Mouse (Mus musculus): ENCODE data around the gene Olfr10. TPM values are rescaled to one million over a fixed set of nuclear protein-coding genes. Genes with fewer than 3 reads are reported as not detected.
"Not testable (repeated sequence)": the region's sequence is repeated elsewhere in the genome, so short reads cannot be mapped to it uniquely, and the experiment has no call there.

Gene Olfr10
- total RNA-seq, 2 experiments from 2014 or later = not detected

GRCm38 (mm10) chr11:49292777-49293176 is 11.8 kb upstream of the Olfr10 start:
- ATAC-seq (replicated peaks; ENCODE audit: low FRiP score, low TSS enrichment, poor library complexity, severe bottlenecking) = no peak

- not testable (repeated sequence) for ATAC-seq (replicated peaks; ENCODE audit: low FRiP score, low TSS enrichment, poor library complexity, severe bottlenecking)
These were observed 4.0 kb downstream of the Olfr10 start for GRCm38 (mm10) chr11:49308547-49308946.

GRCm38 (mm10) chr11:49322442-49322841 is 17.9 kb downstream of the Olfr10 start, which contains the start of gene Olfr1391:
TSS of gene Olfr1391 (plus strand) at chr11:49322742.
- ATAC-seq (replicated peaks; ENCODE audit: low FRiP score, low TSS enrichment, poor library complexity, severe bottlenecking) = no peak

- no peak for ATAC-seq (replicated peaks; ENCODE audit: low FRiP score, low TSS enrichment, poor library complexity, severe bottlenecking)
These were observed 22.2 kb downstream of the Olfr10 start for GRCm38 (mm10) chr11:49326726-49327125.

GRCm38 (mm10) chr11:49329686-49330085 is 25.1 kb downstream of the Olfr10 start:
- ATAC-seq (replicated peaks; ENCODE audit: low FRiP score, low TSS enrichment, poor library complexity, severe bottlenecking) = no peak

GRCm38 (mm10) chr11:49334888-49335287 is 30.3 kb downstream of the Olfr10 start, which contains the start of gene Olfr1390:
TSS of gene Olfr1390 (plus strand) at chr11:49335188.
- ATAC-seq (replicated peaks; ENCODE audit: low FRiP score, low TSS enrichment, poor library complexity, severe bottlenecking) = no peak

GRCm38 (mm10) chr11:49337150-49337832 is 32.8 kb downstream of the Olfr10 start:
- no peak for ATAC-seq (replicated peaks; ENCODE audit: low FRiP score, low TSS enrichment, poor library complexity, severe bottlenecking)

Other genes with a start within 250 kb of the Olfr10 start
- gene Tgtp2, start 240.5 kb upstream of the Olfr10 start, total RNA-seq (2014; fragmentation: Nextera tagmentation) = 29.8 and 46.3 TPM in 2 replicates
- 234 and 352 TPM in 2 replicates for gene Tgtp2, start 240.5 kb upstream of the Olfr10 start, total RNA-seq (2017)
- 28.1 and 33.1 TPM in 2 replicates for gene Ifi47, start 228.2 kb upstream of the Olfr10 start, total RNA-seq (2014; fragmentation: Nextera tagmentation)
- gene Ifi47, start 228.2 kb upstream of the Olfr10 start, total RNA-seq (2017) = 31.3 and 32.6 TPM in 2 replicates
- gene Olfr1396, start 189.9 kb upstream of the Olfr10 start, total RNA-seq (2014; fragmentation: Nextera tagmentation) = not detected in 2 replicates
- gene Olfr1396, start 189.9 kb upstream of the Olfr10 start, total RNA-seq (2017) = not detected in 2 replicates
- not detected in 2 replicates for gene Olfr1395, start 162.5 kb upstream of the Olfr10 start, total RNA-seq (2014; fragmentation: Nextera tagmentation)
- not detected in 2 replicates for gene Olfr1395, start 162.5 kb upstream of the Olfr10 start, total RNA-seq (2017)
- gene Olfr1394, start 150.4 kb upstream of the Olfr10 start, total RNA-seq (2014; fragmentation: Nextera tagmentation) = not detected in 2 replicates
- not detected in 2 replicates for gene Olfr1394, start 150.4 kb upstream of the Olfr10 start, total RNA-seq (2017)
- 0.72 and 2.4 TPM in 2 replicates for gene Btnl9, start 117.6 kb upstream of the Olfr10 start, total RNA-seq (2014; fragmentation: Nextera tagmentation)
- 1.8 and 5.6 TPM in 2 replicates for gene Btnl9, start 117.6 kb upstream of the Olfr10 start, total RNA-seq (2017)
- 56.5 and 67.6 TPM in 2 replicates for gene Zfp62, start 101.4 kb upstream of the Olfr10 start, total RNA-seq (2014; fragmentation: Nextera tagmentation)
- 102 and 160 TPM in 2 replicates for gene Zfp62, start 101.4 kb upstream of the Olfr10 start, total RNA-seq (2017)
- 47.4 and 53.5 TPM in 2 replicates for gene Mgat1, start 60.5 kb upstream of the Olfr10 start, total RNA-seq (2014; fragmentation: Nextera tagmentation)
- gene Mgat1, start 60.5 kb upstream of the Olfr10 start, total RNA-seq (2017) = 28.1 and 34.2 TPM in 2 replicates
- not detected in 2 replicates for gene Olfr1393, start 26.4 kb upstream of the Olfr10 start, total RNA-seq (2014; fragmentation: Nextera tagmentation)
- not detected in 2 replicates for gene Olfr1393, start 26.4 kb upstream of the Olfr10 start, total RNA-seq (2017)
- gene Olfr1392, start 19.5 kb upstream of the Olfr10 start, total RNA-seq (2014; fragmentation: Nextera tagmentation) = not detected in 2 replicates
- gene Olfr1392, start 19.5 kb upstream of the Olfr10 start, total RNA-seq (2017) = not detected in 2 replicates
- gene Olfr1391, start 18.0 kb downstream of the Olfr10 start, total RNA-seq (2014; fragmentation: Nextera tagmentation) = not detected in 2 replicates
- not detected in 2 replicates for gene Olfr1391, start 18.0 kb downstream of the Olfr10 start, total RNA-seq (2017)
- not detected in 2 replicates for gene Olfr1390, start 30.4 kb downstream of the Olfr10 start, total RNA-seq (2014; fragmentation: Nextera tagmentation)
- gene Olfr1390, start 30.4 kb downstream of the Olfr10 start, total RNA-seq (2017) = not detected in 2 replicates
- not detected in 2 replicates for gene Olfr1389, start 118.3 kb downstream of the Olfr10 start, total RNA-seq (2014; fragmentation: Nextera tagmentation)
- gene Olfr1389, start 118.3 kb downstream of the Olfr10 start, total RNA-seq (2017) = not detected in 2 replicates
- gene Olfr1388, start 131.9 kb downstream of the Olfr10 start, total RNA-seq (2014; fragmentation: Nextera tagmentation) = 0.72 and 0.87 TPM in 2 replicates
- 0.80 and 1.4 TPM in 2 replicates for gene Olfr1388, start 131.9 kb downstream of the Olfr10 start, total RNA-seq (2017)
- not detected in 2 replicates for gene Olfr1387, start 150.6 kb downstream of the Olfr10 start, total RNA-seq (2014; fragmentation: Nextera tagmentation)
- gene Olfr1387, start 150.6 kb downstream of the Olfr10 start, total RNA-seq (2017) = not detected in 2 replicates
- gene Olfr1386, start 160.3 kb downstream of the Olfr10 start, total RNA-seq (2014; fragmentation: Nextera tagmentation) = not detected in 2 replicates
- not detected in 2 replicates for gene Olfr1386, start 160.3 kb downstream of the Olfr10 start, total RNA-seq (2017)
- not detected in 2 replicates for gene Olfr1385, start 184.3 kb downstream of the Olfr10 start, total RNA-seq (2014; fragmentation: Nextera tagmentation)
- not detected in 2 replicates for gene Olfr1385, start 184.3 kb downstream of the Olfr10 start, total RNA-seq (2017)
- not detected in 2 replicates for gene Olfr1384, start 202.0 kb downstream of the Olfr10 start, total RNA-seq (2014; fragmentation: Nextera tagmentation)
- not detected in 2 replicates for gene Olfr1384, start 202.0 kb downstream of the Olfr10 start, total RNA-seq (2017)
- gene Olfr1383, start 214.9 kb downstream of the Olfr10 start, total RNA-seq (2014; fragmentation: Nextera tagmentation) = not detected in 2 replicates
- not detected in 2 replicates for gene Olfr1383, start 214.9 kb downstream of the Olfr10 start, total RNA-seq (2017)
- gene Olfr1382, start 223.5 kb downstream of the Olfr10 start, total RNA-seq (2014; fragmentation: Nextera tagmentation) = not detected in 2 replicates
- gene Olfr1382, start 223.5 kb downstream of the Olfr10 start, total RNA-seq (2017) = not detected in 2 replicates
- not detected in 2 replicates for gene Olfr1381, start 238.7 kb downstream of the Olfr10 start, total RNA-seq (2014; fragmentation: Nextera tagmentation)
- not detected in 2 replicates for gene Olfr1381, start 238.7 kb downstream of the Olfr10 start, total RNA-seq (2017)